Mouse (Mus musculus) brain, adult 2 months (tissue): ENCODE data around the gene Nlrc3.
A peak's percentile ranks its signal among the peaks of the same experiment; 100 is the strongest.
"Not testable (repeated sequence)": the region's sequence is repeated elsewhere in the genome, so short reads cannot be mapped to it uniquely, and the experiment has no call there.

Experiments used
- DNase-seq: peaks from one replicate; pipeline ENCODE4 v3.0.0; 2011; ENCODE audit warnings: low read depth, low spot score

Gene Nlrc3

DNA sequence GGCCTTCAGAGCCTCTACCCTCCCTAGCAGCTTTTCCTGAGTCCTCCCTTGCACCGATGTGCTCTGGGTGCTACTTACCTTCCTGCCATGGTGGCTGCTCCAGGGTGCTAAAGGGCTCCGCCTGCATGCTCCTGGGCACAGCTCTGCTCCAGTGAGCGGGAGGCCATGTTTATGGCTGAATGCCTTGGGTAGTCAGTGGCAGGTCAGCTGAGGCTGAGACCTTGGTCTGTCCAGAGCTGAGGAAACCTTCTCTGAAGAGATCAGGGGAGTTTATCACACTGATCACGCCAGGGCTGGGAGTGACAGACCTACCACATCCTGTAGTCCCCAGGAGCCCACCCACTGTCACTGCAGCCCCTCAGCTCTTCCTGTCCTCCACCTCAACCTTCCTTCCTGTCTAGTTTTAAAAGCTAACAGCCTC, at the start of gene Nlrc3:
Gene Nlrc3, minus strand, starts transcription at position 382 of the 421 bp plus-strand sequence.
- DNase-seq = no peak

- no peak for DNase-seq
Measured at GRCm38 (mm10) chr16:4022719-4023118, 46.3 kb upstream of the Nlrc3 start.

DNA sequence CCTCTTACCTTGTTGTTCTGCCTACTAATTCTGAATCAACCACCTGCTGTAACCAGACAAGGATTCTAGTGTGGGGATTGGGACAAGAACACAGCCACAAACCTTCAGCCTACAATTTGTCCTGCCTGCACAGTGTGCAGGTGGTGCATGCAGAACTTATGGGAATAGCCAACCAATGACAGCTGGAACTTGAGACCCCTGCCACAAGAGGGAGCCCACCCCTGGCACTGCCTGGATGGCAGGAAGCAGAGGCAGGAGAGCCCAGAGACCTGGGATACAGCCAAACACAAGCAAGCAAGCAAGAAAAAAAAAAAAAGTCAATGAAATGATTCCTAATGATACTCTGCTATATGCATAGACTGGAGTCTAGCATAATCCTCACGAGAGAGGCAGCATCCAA, 44.8 kb upstream of the Nlrc3 start:
- no peak for DNase-seq

GRCm38 (mm10) chr16:4017466-4017865, 41.0 kb upstream of the Nlrc3 start:
- DNase-seq = not testable (repeated sequence)

GRCm38 (mm10) chr16:4016786-4017185, 40.4 kb upstream of the Nlrc3 start:
- not testable (repeated sequence) for DNase-seq

- DNase-seq = no peak
Measured at GRCm38 (mm10) chr16:4014040-4014668, 37.7 kb upstream of the Nlrc3 start.

- no peak for DNase-seq
Measured at GRCm38 (mm10) chr16:4012882-4013570, 36.6 kb upstream of the Nlrc3 start.

- DNase-seq = peak; percentile 99
Measured at GRCm38 (mm10) chr16:4003489-4004398, 27.3 kb upstream of the Nlrc3 start, which contains the start of gene Slx4. Gene Slx4, minus strand, starts transcription at chr16:4003770.

DNA sequence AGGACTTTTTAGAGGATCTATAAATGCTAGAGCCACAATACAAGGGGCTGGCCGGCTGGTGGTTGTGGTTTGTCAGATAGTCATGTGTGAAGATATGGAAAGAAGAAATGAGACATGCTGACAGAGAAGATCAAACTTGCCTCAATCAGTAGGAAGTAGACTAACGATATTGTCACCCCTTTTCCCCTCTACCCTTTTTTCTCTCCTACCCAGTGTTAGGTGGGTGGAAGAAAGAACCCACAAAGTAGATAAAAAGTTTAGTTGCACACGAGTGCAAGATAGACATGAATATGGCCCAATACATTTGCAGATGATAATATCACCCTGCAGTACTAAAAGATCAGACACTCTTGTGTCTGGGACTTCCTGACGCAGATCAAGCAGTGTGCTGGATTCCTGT, 12.0 kb upstream of the Nlrc3 start:
- no peak for DNase-seq

- no peak for DNase-seq
Measured at GRCm38 (mm10) chr16:3983146-3983700, 6.8 kb upstream of the Nlrc3 start.

DNA sequence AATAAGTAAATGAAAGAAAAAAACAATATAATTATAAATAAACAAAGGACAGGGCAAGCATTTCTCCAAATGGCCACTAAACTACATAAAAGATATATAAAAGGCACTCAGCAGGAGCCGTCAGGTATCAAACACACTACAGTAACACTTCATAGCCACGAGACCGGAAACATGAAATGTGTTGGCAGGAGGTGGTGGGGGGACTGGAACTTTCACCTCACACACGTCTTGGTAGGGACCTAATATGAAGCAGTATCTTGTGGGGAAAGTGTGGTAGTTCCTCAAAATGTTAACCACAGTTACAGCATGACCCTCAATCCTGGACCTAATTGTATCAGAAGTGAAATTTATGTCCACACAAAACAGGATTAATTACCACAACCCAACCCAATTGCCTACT, 5.7 kb upstream of the Nlrc3 start:
- DNase-seq = no peak

DNA sequence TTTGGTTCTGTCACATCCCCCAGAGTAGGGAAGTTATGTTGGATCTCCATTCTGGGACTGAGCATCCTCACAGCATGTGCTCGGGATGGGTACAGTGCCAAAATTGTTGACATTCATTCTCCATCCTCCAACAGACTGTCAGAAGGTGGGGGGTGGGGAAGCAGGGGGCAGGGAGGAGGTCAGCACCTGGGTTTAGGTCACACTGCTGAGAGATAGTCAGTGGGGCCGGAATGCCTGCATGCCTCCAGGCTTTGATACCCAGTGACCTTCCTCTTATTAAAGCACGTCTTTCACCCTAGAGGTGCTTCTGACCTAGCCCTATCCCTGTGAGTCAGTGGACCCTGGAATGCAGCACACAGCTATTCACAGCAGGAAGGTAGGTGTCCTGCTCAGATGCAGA, 280 bp upstream of the Nlrc3 start:
- no peak for DNase-seq

- DNase-seq = no peak
Measured at GRCm38 (mm10) chr16:3975658-3976057, 774 bp downstream of the Nlrc3 start.

- peak; percentile 56 for DNase-seq
Measured at GRCm38 (mm10) chr16:3974456-3974855, 2.0 kb downstream of the Nlrc3 start.

- no peak for DNase-seq
Measured at GRCm38 (mm10) chr16:3965534-3965933, 10.9 kb downstream of the Nlrc3 start.

DNA sequence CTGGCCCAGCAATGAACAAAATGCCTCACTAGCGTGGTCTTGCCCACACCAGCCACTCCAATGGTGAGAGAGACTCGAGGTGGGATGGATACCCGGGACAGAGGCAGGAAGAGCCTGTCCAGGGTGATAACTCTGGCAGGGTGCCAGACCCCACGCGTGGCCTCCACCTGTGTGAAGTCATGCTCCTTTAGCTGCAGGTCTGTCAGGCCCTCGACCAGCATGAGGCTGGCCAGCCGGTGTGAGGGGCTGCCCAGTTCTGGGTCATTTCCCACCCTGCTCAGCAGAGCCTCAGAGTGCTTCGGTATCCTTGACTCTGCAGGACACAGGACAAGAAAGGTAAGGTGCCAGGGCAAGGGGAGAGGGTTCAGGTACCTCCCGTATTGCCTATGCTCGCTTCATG, 11.4 kb downstream of the Nlrc3 start:
- DNase-seq = no peak

GRCm38 (mm10) chr16:3959261-3959660, 17.2 kb downstream of the Nlrc3 start:
- DNase-seq = peak; percentile 84

GRCm38 (mm10) chr16:3956369-3956768, 20.1 kb downstream of the Nlrc3 start:
- DNase-seq = peak; percentile 83

- no peak for DNase-seq
Measured at GRCm38 (mm10) chr16:3951141-3951540, 25.3 kb downstream of the Nlrc3 start.

DNA sequence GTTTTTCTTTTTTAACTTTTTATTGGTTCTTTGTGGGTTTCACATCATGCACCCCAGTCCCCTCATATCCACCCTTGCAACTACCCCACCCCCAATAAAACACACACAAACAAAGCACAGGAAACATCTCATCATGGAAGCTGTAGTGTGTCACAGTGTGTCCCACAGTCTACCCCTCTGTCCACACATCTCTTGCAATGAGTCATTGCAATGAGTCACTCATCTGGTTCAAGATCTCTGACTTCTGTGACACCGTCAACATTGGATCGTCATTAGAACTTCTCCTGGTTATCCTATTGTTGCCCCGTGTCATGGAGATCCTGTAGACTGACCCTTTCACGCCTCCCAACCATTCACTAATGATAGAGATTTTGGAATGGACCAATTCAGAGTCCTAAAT, 41.7 kb downstream of the Nlrc3 start:
- DNase-seq = no peak

DNA sequence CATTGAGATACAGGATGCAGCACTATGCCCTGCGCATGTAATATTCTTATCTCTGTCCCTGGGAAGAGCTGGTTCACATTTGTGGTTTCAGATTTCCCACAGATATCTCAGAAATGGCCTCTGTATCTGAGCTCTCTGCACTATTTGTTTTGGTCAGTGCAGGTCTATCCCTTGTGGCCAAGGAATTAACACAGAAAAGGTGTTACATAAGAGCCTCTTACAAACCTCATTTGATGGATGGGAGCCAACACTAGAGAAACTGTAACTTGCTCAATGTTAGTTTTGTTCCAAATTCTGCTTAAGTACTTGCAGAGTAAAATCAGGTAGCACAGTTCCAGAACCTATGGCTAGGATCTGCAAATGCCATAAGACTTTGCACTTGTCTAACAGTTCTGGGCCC, 42.3 kb downstream of the Nlrc3 start:
- DNase-seq = peak; percentile 33

GRCm38 (mm10) chr16:3933536-3933935, 42.9 kb downstream of the Nlrc3 start:
- peak; percentile 36 for DNase-seq
